Mouse (Mus musculus) monocyte, adult 2 months (primary cell): Measurements from ENCODE around the gene Psmg1.
"Not testable (repeated sequence)": the region's sequence is repeated elsewhere in the genome, so short reads cannot be mapped to it uniquely, and the experiment has no call there.

Experiments used
- DNase-seq, 2 experiments: peaks; one replicate each; pipeline ENCODE4 v3.0.0; 2022; ENCODE audit warnings: low spot score in 2 of 2, low read depth in 1 of 2

Gene Psmg1

DNA sequence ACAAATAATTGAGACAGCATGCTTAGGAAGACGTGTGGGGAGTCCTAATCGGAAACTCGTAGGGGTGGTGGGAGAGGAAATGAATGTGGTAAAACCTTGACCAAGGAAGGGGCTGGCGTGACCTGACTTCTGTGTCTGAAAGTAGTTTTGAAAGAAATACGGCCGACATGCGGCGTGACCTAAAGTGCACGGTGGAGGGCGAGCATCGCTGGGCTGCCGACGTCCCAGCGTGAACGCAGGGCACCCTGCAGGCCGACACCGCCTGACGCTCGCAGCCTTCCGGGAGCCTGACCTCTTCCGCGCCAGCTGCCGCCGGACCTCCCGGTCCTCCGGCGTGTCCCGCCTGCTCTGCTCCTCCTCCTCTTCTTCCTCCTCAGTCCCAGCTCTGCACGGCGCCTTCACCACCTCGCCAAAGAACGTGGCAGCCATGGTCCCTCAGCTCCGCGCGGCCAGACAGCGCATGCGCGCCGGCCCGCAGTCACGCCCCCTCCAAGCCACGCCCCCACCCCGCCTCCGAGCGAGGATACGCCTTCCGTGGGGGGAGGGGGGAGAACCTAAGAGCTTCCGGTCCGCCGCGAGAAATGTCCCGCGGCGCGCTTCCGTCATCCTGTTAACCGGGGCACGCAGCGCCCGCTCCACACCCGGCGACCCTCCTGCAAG, at the start of gene Psmg1:
Gene Psmg1 (minus strand): TSS at position 499 of the 660 bp plus-strand sequence.
- peak; percentile 89 to 97 for DNase-seq

DNA sequence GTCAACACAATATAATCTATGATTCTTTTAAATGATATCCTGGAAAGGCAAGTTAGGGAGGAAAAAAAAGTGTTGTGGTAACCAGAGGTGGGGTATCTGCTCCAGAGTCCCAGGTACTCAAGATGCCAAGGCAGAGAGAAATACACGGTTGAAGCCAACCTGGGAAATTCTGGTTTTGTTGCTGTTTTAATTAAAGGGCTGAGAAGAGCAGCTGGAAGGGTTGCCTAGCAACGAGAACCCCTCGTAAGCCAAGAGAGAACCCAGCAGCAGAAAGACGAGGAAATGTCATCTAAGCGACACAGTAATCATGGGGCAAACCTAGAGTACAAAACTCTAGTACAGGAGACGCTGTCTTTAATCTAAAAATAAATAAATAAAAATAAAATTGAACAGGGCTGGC, 48.8 kb upstream of the Psmg1 start:
- DNase-seq, result no peak

DNA sequence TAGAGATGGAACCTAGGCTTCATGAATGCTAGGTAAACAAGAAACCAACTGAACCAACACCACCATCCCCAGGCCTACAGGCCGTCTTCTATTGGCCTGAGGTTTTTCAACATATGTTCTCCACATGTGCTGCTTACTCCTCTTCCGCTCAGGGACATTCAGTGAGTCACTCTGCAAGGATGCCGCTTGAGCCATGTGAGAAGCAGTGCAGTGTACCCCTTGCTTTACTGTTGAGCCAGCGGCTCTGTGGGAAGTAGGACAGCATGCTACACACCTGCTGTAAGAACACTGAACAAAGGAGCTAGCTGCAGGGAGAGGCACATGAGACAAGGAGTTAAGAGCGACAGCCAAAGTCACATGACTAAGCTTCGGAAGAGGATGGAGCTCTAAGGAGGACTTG, 43.7 kb upstream of the Psmg1 start:
- DNase-seq, result no peak

DNA sequence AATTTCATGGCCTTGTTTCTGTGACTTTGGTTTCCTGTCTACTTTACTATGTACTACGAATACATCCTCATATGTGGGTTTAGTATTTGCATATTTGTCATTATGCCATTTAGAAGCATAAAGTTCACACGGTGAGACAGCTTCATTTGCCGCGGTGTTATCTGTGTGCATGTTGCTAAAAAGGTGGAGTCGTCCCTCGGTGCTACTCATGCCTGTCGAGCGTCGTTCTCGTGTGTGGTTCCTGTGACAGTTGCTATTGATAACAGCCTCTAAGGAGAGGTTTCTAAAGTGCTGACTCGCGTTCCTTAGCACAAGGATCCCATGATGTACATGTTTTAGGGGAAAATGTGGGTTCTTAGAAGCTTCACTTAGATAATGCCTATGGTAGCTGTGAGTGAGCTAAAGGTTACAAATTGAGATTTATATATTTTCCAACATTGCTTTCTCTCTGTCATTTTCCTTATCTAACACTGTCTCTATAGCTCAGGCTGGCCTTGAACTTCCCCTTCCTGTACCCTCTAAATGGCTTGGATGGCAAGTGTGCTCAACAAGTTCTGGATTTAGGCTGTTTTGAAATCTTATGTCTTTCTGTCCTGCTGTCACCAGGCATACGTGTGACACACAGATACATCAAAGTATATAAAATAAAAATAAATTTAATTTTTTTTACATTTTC, 41.7 kb upstream of the Psmg1 start:
- no peak for DNase-seq

DNA sequence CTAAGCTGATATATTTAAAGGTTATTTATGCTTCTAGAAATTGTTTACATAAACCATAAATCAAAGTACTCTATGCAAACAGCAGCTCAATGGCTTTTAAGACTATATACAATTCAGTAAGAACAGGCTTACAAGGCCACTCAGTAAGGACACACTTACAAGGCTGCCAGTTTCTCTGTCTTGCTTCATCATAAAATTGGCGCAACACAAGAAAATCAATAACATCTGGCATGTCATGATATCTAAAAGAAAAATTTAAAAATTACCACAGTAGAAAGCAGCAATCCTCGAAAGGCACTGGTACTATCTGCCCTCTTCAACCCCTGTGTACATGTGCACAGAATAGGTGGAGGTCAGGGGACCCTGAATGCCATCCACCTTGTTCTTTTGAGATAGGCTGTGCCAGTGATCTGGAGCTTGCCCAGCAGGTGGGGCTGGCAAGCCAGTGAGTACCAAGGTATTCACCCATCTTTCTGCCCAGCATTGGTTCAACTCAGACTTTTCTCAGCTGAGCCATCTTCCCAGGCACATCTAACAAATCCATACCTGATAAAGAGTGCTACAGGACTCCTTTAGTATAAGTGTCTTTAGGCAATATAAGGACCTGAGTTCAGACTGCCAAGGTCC, 39.8 kb upstream of the Psmg1 start:
- DNase-seq, result no peak

DNA sequence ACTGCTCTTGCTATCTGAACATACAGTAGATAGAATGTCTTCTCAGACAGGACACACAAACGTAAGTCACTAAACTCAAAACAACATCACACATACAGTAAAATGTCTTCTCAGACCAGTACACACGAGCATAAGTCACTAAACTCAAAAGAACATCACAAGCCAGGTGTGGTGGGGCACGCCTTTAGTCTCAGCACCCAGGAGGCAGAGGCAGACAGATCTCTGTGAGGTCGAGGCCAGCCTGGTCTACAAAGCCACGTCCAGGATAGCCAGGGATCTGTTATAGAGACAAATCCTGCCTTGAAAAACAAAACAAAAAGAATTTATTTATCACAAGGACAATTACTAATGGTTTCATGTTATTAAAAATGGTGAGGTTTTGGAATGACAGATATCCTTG, 35.5 kb upstream of the Psmg1 start:
- DNase-seq, result no peak

DNA sequence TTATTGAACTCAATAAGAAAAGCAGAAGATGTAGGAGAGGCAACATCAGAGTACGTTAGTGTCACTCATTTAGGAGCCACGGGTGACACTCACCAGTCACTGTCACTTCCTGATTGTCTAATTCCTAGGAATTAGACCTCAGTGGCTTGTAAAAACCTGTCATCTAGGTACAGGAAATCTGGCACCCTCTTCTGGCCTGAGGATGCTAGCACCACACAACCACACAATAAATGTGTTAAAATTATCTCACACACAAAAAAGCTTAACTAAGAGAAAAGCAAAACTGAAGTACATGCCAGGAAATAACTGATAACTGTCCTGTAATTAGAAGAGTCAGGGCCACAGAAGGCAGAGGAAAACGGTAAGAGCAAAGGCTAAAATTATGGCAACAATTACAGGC, 34.5 kb upstream of the Psmg1 start:
- no peak for DNase-seq

DNA sequence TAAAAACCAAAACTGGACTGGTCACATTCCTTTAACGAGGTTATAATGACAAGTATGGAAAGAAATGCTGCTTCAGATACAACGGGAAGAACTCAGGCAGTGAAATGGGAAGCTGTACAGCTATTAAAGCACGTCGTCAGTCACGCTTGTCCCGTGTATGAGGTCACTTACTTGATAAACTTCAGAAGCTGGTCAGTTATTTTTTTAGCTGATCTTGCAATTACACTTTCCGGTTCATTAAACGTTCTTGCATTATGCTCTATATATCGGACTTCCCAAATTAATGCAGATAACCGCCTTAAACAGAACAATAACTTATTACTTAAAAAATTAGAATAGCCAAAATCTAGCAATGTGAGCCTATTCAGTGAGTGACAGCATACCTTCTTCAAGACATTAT, 30.3 kb upstream of the Psmg1 start:
- no peak for DNase-seq

DNA sequence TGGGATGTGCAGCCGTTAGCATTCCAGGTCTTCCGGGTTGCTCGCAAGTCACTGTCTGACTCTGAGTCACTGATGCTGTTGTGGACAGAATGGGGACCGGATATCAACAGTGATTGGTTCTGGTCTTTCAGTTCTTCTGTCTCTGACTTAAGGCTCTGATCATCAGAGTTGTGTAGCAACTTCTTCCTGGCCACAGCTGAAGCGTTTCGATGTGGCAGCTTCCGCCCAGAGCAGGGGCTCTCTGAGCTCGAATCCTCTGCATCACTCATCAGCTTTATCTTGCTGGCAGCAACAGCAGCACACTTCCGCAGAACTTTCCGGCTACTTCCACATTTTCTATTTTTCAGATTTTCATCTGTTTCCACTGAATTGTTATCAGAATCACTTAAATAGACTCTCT, 18.4 kb upstream of the Psmg1 start:
- not testable (repeated sequence) for DNase-seq

DNA sequence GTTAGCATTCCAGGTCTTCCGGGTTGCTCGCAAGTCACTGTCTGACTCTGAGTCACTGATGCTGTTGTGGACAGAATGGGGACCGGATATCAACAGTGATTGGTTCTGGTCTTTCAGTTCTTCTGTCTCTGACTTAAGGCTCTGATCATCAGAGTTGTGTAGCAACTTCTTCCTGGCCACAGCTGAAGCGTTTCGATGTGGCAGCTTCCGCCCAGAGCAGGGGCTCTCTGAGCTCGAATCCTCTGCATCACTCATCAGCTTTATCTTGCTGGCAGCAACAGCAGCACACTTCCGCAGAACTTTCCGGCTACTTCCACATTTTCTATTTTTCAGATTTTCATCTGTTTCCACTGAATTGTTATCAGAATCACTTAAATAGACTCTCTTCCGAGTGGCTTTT, 13.5 kb upstream of the Psmg1 start:
- DNase-seq, result not testable (repeated sequence)

DNA sequence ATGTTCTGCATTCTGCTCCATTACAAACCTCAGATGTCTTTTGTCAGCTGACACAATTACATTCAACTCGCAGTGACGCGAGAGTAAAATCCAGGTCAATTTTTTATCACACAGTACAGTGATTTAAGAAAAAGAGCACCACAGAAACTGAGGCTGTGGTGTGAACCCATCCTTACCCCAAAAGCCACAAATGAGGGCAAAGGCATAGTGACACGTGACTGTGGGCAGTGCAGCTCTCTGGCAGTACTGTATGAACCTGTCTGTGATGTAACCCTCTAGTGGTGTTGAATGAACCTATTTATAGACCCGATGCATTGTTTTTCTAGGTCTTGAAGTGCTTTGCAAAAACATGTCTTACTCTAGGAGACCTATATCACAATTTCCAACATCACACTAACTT, 8.5 kb upstream of the Psmg1 start:
- DNase-seq, result no peak

DNA sequence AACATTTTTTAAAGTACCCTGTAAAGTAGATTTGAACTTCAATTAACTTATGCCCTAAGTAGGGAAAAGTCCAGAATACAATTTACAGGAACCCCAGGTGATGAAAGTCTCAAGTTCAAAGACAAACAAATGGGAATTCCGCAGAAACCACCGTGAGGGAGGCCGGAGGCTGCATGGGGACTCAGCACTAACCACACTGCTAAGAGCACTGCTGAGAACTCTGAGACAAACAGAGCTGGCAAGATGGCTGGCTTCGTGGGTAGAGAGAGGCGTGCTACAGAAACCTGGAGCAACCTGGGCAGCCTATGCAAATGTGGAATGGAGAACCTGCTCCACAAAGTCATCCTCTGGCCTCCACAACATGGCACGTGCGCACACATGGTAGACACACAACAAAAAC, 5.4 kb upstream of the Psmg1 start:
- DNase-seq, result no peak

DNA sequence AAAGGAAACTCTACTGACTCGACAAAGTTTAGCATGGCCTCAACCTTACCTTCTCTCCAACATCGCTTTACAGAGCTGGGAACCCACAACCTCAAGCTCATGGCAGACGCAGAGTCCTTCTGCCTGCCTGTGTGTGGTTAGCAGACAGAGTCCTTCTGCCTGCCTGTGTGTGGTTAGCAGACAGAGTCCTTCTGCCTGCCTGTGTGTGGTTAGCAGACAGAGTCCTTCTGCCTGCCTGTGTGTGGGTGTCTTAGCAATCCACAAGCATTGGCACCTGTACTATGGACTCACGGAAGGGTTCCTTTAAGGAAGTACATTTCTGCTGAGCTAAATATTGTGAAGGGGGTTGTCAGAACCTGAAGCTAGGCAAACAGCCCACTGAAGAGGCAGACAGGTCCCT, 3.8 kb upstream of the Psmg1 start:
- not testable (repeated sequence) for DNase-seq

DNA sequence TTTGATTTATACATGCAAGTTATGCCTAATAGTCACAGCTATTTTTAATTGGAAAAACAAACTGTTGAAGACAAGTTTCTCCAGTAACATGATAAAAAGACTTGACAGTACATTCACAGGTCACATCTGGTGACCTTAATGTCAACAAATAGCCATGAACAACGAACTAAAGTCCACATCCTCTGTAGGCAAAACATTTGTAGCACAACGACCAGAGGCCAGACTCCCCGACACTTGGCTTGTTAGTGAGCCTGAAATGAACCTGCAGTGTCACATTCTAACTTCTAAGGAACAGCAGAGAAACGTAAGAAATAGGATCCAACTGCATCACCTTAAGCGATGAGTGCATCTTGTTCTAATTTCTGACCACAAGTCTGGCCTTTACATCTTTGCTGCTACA, 1.8 kb upstream of the Psmg1 start:
- DNase-seq, result no peak

DNA sequence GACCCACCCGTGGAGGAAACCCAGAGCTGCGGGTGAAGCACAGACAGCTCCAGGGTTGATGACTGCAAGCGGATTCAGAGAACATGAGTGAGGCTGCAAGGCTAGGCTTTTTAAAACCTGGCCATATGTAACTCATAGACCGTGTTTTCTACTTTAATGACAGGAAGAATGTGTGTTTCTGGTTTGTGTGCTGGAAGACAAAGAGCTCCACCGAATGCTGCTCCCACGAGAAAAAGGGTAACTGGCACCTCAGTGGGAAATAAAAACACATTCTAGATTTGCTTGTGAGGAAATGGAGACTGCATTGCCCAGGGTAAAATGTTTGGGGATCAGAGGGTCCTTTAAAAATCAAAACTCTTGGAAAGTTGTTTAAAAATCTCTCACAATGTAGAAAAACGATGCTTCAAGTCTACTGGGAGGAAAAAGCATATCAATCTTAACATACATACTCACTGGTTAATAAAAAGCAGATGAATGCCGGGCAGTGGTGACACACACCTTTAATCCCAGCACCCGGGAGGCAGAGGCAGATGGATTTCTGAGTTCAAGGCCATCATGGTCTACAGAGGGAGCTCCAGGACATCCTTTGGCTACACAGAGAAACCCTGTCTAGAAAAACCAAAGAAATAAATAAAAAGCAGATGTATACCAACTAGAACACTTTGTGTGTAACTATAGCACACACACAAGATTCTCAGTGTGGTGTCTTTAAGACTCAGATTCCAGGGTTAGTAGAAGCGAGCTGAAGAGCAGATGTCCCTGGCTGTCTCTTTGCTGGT, 551 bp upstream of the Psmg1 start:
- DNase-seq, result no peak

DNA sequence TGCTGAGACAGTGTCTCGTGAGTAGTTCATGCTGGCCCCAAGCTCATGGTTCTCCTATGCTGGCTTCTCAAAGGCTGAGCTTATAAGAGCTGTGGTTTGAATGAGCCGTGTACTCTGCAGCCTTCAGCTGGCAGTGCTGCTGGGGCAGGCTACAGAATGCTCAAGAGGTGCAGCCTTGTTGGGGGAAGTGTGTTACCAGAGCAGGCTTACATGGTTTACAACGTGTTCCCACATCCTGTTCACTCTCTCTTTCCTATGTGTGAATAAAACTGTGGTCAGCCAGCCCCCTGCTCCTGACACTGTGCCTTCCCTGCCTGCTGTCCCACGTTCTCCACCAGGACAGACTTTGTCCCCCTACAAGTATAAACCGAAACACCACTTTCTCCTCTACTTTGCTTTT, 5.8 kb downstream of the Psmg1 start:
- no peak for DNase-seq

DNA sequence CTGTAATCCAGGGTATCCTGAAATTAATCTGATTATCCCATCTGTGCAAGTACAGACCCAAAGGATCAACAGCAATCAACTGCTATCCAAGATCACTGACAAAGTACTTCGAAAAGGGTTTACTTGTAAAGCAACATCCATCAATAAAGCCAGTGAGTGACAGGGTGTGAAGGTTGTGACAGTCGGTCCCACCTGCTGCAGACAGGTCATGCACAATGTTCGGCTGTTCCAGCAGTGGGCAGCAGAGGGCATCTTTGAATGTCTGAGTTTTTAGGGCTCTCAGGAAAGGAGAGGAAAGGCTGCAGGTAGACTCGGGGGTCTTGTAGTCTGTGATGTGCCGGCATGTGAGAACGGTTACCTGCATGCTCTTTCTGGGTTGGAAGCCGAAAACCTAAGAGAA, 7.2 kb downstream of the Psmg1 start:
- DNase-seq, result no peak

DNA sequence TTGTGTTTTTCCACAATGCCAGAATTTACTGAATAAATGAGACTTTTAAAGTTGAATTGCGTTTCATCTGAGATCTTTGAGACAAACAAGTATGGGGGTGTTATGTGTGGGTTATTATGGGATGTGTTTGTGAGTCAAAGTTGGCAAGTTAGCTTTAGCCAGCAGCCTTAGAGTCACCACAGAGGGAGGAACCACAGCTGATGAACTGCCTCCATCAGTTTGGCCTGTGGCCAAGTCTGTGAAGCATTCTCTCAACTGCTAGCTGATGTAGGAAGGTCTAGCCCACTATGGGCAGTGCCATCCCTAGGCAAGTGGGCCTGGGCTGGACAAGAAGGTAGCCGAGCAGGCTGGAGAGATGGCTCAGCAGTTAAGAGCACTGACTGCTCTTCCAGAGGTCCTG, 19.9 kb downstream of the Psmg1 start:
- DNase-seq, result no peak

DNA sequence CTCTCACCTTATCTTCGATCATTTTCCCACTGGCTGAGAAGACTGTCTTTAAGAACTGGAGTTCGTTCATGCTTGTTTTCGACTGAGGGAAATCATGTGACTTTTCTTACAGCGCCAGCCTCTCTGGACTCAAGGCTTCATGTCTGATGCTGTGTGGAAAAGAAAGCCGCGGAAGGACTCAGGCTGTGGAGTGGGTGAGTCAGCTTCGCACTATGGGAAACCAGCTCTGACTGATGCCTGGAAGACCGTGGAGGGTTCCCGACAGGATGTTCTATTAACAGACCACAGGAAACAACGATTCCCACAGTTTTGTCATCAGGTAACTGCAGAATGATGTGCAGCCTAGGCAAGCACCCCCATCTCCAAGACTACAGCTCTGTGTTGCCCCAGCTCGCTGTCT, 23.3 kb downstream of the Psmg1 start:
- DNase-seq, result no peak

DNA sequence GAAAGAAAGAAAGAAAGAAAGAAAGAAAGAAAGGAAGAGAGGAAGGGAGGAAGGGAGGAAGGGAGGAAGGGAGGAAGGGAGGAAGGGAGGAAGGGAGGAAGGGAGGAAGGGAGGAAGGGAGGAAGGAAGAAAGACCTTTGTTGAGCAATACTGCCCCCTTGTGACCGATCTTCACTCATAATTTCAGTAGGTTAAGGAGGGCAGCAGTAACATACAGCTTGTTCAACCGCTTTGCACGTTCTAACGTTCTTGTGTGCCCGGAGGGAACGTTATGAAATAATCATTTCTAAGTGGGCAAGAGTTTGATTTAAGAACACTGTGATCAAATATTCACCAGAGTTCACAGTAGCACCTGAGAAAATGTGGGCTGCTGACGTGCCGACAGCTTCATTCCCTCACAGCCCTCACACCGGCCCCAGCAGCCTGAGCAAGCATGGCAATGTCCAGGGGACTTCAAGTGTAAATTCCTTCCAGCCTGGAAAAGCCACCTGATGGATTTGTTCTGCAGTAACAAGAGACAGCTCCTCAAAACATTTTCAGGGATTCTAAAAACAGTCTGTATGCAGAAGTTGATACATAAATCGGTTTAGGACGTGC, 26.2 kb downstream of the Psmg1 start:
- DNase-seq, result no peak

DNA sequence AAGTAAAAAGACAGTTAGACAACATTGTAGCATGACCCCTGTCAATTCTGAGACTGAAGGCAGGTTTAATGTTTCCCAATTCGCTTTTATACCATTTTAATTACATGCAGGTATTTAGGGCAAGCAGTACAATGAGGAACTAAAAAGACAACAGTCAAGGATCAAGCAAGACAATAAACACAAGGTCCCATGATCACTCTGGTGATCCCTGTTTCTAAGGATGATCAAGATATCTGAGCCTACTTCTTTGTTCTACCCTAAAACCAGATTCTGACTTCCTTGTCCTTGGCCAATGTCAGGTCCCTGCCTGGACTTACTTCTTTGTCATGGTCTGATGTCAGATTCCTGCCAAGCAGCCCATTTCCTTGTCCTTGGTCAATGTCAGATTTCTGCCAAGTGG, 29.3 kb downstream of the Psmg1 start:
- DNase-seq, result not testable (repeated sequence)

DNA sequence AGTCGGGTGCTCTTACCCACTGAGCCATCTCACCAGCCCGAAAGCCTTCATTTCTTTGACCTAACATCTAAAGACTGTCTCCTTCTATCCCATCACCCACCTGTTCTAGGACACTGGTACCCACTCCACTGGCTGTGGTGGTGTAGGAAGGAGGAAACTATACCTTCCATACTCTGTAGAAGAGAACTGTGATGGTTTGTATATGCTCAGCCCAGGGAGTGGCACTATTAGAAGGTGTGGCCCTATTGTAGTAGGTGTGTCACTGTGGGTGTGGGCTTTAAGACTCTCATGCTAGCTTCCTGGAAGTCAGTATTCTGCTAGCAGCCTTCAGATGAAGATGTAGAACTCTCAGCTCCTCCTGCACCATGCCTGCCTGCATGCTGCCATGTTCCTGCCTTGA, 30.1 kb downstream of the Psmg1 start:
- DNase-seq, result not testable (repeated sequence)
